In the genomic region with DNA sequence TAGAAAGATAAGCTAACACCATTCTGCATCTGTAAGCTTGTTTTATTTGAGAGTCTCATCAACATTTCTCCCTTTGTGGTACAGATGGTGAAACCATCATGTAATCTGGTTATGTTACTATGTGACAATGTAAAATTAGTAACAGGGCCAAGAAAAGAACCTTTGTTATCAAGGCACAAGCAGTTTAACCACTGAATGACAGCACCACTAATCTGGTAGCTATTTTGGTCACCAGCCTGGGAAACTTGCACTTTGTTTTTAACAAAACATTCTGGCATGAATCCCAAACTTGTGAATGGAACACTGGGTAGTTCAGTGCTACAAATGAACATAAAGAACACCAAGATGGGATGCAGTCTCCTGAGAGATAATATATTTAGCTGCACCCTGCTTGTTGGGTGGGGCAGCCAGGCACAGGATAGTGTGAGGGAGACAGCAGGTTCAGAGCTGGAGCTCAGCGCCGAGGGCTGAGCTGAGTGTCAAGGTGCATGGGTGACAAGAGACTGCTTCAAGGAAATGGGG, we compare ENCODE assay signal across 9 mouse cellular contexts. TPM values are rescaled to one million over a fixed set of nuclear protein-coding genes. Genes with fewer than 3 reads are reported as not detected.
A peak's percentile ranks its signal among the peaks of the same experiment; 100 is the strongest.
DNase-seq lines count a peak whose midpoint lies in the region; ATAC-seq and TF ChIP-seq lines count a peak whose summit lies in the region.
"Had no signal": no experiment of that assay in that cellular context is flagged by ENCODE, and none has a peak within 500 bp of the region (broad histone marks: within the 10 kb centered on the region; RNA-seq: fewer than 3 reads in every experiment).

No protein-coding gene starts in this region.

- H3K4me1 ChIP-seq in forebrain, embryonic 13.5 days: peaks cover 15% of the 10 kb centered on the region
- no peaks in the 10 kb centered on the region for H3K4me1 ChIP-seq in forebrain, embryonic 10.5 days
- H3K4me1 ChIP-seq in liver, adult 2 months (ENCODE audit: control insufficient read depth, insufficient read depth, low read length): no peaks in the 10 kb centered on the region
- H3K4me1 ChIP-seq in liver, embryonic 11.5 days (replicated peaks; ENCODE audit: control insufficient read depth, insufficient read depth, low read length): peaks cover 8% of the 10 kb centered on the region; the same call in 1 of the 2 replicates
- no peaks in the 10 kb centered on the region for H3K4me1 ChIP-seq in liver, postnatal 0 days (ENCODE audit: insufficient read depth)

- TF ChIP-seq POLR2A in liver, adult 2 months (IDR thresholded peaks at IDR 0.05; ENCODE audit: extremely low read depth, insufficient read depth, low read length): no peak

- no peak for TF ChIP-seq CTCF in liver, adult 2 months (IDR thresholded peaks at IDR 0.05; ENCODE audit: low read depth, low read length)
- no peak for TF ChIP-seq CTCF in liver, postnatal 0 days (IDR thresholded peaks at IDR 0.05; ENCODE audit: low read depth)

- H3K79me2 ChIP-seq in liver, adult 2 months (ENCODE audit: control insufficient read depth, insufficient read depth, low read length): peaks cover 3% of the 10 kb centered on the region; the same call in 1 of the 2 replicates

- no peak for DNase-seq in forebrain, embryonic 10.5 days (ENCODE audit: extremely low spot score, low spot score)
- no peak for DNase-seq in liver, adult 2 months (ENCODE audit: extremely low read depth, low read depth, low spot score)
- DNase-seq in liver, embryonic 11.5 days (ENCODE audit: low spot score): no peak
- peak; percentile 53 for DNase-seq in fibroblast of lung, adult 2 months (ENCODE audit: low read depth)
- no peak for DNase-seq in liver, postnatal 0 days
- DNase-seq in adrenal gland, postnatal 14 days: no peak
- DNase-seq in spleen, postnatal 36 days (ENCODE audit: low spot score in 2 of 2): no peak
- DNase-seq: lung, postnatal 10 days had no signal

- no peaks in the 10 kb centered on the region for H3K9me3 ChIP-seq in forebrain, embryonic 13.5 days (replicated peaks)
- no peaks in the 10 kb centered on the region for H3K9me3 ChIP-seq in forebrain, embryonic 10.5 days
- H3K9me3 ChIP-seq in liver, embryonic 11.5 days (ENCODE audit: control insufficient read depth, low read length): no peaks in the 10 kb centered on the region
- H3K9me3 ChIP-seq in liver, postnatal 0 days (ENCODE audit: low read length): no peaks in the 10 kb centered on the region

- H3K4me3 ChIP-seq in forebrain, embryonic 13.5 days: no peak overlapping the region
- no peak overlapping the region for H3K4me3 ChIP-seq in forebrain, embryonic 10.5 days
- no peak overlapping the region for H3K4me3 ChIP-seq in liver, adult 2 months (ENCODE audit: insufficient read depth, low read depth, low read length)
- no peak overlapping the region for H3K4me3 ChIP-seq in liver, embryonic 11.5 days (ENCODE audit: low read depth, low read length)
- H3K4me3 ChIP-seq in liver, postnatal 0 days (ENCODE audit: low read depth, low read length): no peak overlapping the region

- H3K27ac ChIP-seq in forebrain, embryonic 13.5 days: 0 out of 2 replicates have a peak overlapping the region, but pooled peaks have one; percentile 41
- H3K27ac ChIP-seq in forebrain, embryonic 10.5 days: no peak overlapping the region
- peak overlapping the region; percentile 44 for H3K27ac ChIP-seq in liver, adult 2 months (replicated peaks; ENCODE audit: insufficient read depth, low read depth, low read length)
- H3K27ac ChIP-seq in liver, embryonic 11.5 days (ENCODE audit: low read depth, low read length): no peak overlapping the region
- peak overlapping the region; percentile 13; the same call in 1 of the 2 replicates for H3K27ac ChIP-seq in liver, postnatal 0 days (ENCODE audit: low read depth)

- ATAC-seq in forebrain, embryonic 13.5 days: peak; percentile 59; the same call in 1 of the 2 replicates
- no peak; the same call in 1 of the 2 replicates for ATAC-seq in liver, embryonic 11.5 days (replicated peaks; ENCODE audit: low FRiP score)
- 0 out of 2 replicates have a peak, but pooled peaks have one; percentile 23 for ATAC-seq in liver, postnatal 0 days

- TF ChIP-seq EP300 in liver, postnatal 0 days (IDR thresholded peaks at IDR 0.05; ENCODE audit: low read depth): no peak

- no peak overlapping the region for H3K9ac ChIP-seq in forebrain, embryonic 13.5 days
- H3K9ac ChIP-seq in liver, adult 2 months (ENCODE audit: low read depth, low read length): no peak overlapping the region
- no peak overlapping the region for H3K9ac ChIP-seq in liver, embryonic 11.5 days (ENCODE audit: low read depth, low read length)
- H3K9ac ChIP-seq in liver, postnatal 0 days (replicated peaks): no peak overlapping the region

- H3K27me3 ChIP-seq in forebrain, embryonic 13.5 days: no peaks in the 10 kb centered on the region
- H3K27me3 ChIP-seq in forebrain, embryonic 10.5 days (ENCODE audit: poor library complexity, severe bottlenecking): no peaks in the 10 kb centered on the region
- no peaks in the 10 kb centered on the region for H3K27me3 ChIP-seq in liver, adult 2 months (ENCODE audit: control insufficient read depth, insufficient read depth, low read length)
- H3K27me3 ChIP-seq in liver, embryonic 11.5 days (replicated peaks; ENCODE audit: control insufficient read depth, insufficient read depth, low read length): no peaks in the 10 kb centered on the region
- no peaks in the 10 kb centered on the region for H3K27me3 ChIP-seq in liver, postnatal 0 days (ENCODE audit: insufficient read depth, low read length)

- 66% methylated on average over 2 of the region's 2 CpGs for WGBS in forebrain, embryonic 13.5 days
- WGBS in forebrain, embryonic 10.5 days: 85% methylated on average over 2 of the region's 2 CpGs
- 90% methylated on average over 2 of the region's 2 CpGs for WGBS in liver, adult 2 months
- 50% methylated on average over 2 of the region's 2 CpGs for WGBS in liver, embryonic 11.5 days
- 52% methylated on average over 2 of the region's 2 CpGs for WGBS in liver, postnatal 0 days (ENCODE audit: insufficient replicate concordance)

- H3K4me2 ChIP-seq in forebrain, embryonic 13.5 days: no peak overlapping the region
- no peak overlapping the region for H3K4me2 ChIP-seq in liver, embryonic 11.5 days
- H3K4me2 ChIP-seq in liver, postnatal 0 days (ENCODE audit: low read depth, low read length): no peak overlapping the region

- peaks cover 15% of the 10 kb centered on the region for H3K36me3 ChIP-seq in forebrain, embryonic 13.5 days (ENCODE audit: poor library complexity, severe bottlenecking)
- peaks cover 43% of the 10 kb centered on the region for H3K36me3 ChIP-seq in forebrain, embryonic 10.5 days (replicated peaks)
- H3K36me3 ChIP-seq in liver, adult 2 months (ENCODE audit: control insufficient read depth, insufficient read depth, low read length): peaks cover 6% of the 10 kb centered on the region; the same call in 1 of the 2 replicates
- H3K36me3 ChIP-seq in liver, embryonic 11.5 days (ENCODE audit: control insufficient read depth, insufficient read depth, low read length): 0 out of 2 replicates have a peak, but pooled peaks cover 4% of the 10 kb centered on the region
- H3K36me3 ChIP-seq in liver, postnatal 0 days (replicated peaks; ENCODE audit: insufficient read depth, low read length): peaks cover 5% of the 10 kb centered on the region; the same call in 1 of the 2 replicates

RNA-seq across cellular contexts. Expression of gene Fyttd1, which starts 23.2 kb away (rescaled TPM):
- polyA plus RNA-seq in forebrain, embryonic 13.5 days (2015; fragmentation: Nextera tagmentation; extraction: Ambion mirVana): 103 and 119 TPM in 2 replicates
- polyA plus RNA-seq in forebrain, embryonic 10.5 days (2016; fragmentation: Nextera tagmentation; extraction: Ambion mirVana): 99.0 and 101 TPM in 2 replicates
- 20.6 and 21.4 TPM in 2 replicates for total RNA-seq in liver, adult 2 months (2014; rRNA removed)
- polyA plus RNA-seq in liver, adult 2 months (2012; rRNA removed): 4.7 and 5.3 TPM in 2 replicates
- 79.9 and 92.7 TPM in 2 replicates for polyA plus RNA-seq in liver, embryonic 11.5 days (2014; fragmentation: Nextera tagmentation; extraction: Ambion mirVana)
- polyA plus RNA-seq in liver, postnatal 0 days (2015; fragmentation: Nextera tagmentation; extraction: Ambion mirVana): 36.6 and 40.6 TPM in 2 replicates
- 99.8 and 104 TPM in 2 replicates for total RNA-seq in adrenal gland, postnatal 14 days (2021)

RNA-seq across cellular contexts. Expression of gene Rubcn, which starts 23.5 kb away (rescaled TPM):
- 22.3 and 25.0 TPM in 2 replicates for polyA plus RNA-seq in forebrain, embryonic 13.5 days (2015; fragmentation: Nextera tagmentation; extraction: Ambion mirVana)
- polyA plus RNA-seq in forebrain, embryonic 10.5 days (2016; fragmentation: Nextera tagmentation; extraction: Ambion mirVana): 18.0 and 19.9 TPM in 2 replicates
- 12.6 and 16.8 TPM in 2 replicates for total RNA-seq in liver, adult 2 months (2014; rRNA removed)
- 15.0 and 17.0 TPM in 2 replicates for polyA plus RNA-seq in liver, adult 2 months (2012; rRNA removed)
- 10.6 and 11.0 TPM in 2 replicates for polyA plus RNA-seq in liver, embryonic 11.5 days (2014; fragmentation: Nextera tagmentation; extraction: Ambion mirVana)
- polyA plus RNA-seq in liver, postnatal 0 days (2015; fragmentation: Nextera tagmentation; extraction: Ambion mirVana): 4.0 and 4.3 TPM in 2 replicates
- total RNA-seq in adrenal gland, postnatal 14 days (2021): 27.9 and 32.7 TPM in 2 replicates

RNA-seq across cellular contexts. Expression of gene Smbd1, which starts 43.8 kb away (rescaled TPM):
- not detected in 2 replicates for polyA plus RNA-seq in forebrain, embryonic 13.5 days (2015; fragmentation: Nextera tagmentation; extraction: Ambion mirVana)
- polyA plus RNA-seq in forebrain, embryonic 10.5 days (2016; fragmentation: Nextera tagmentation; extraction: Ambion mirVana): not detected in 2 replicates
- total RNA-seq in liver, adult 2 months (2014; rRNA removed): not detected in 2 replicates
- polyA plus RNA-seq in liver, adult 2 months (2012; rRNA removed): not detected in 2 replicates
- not detected in 2 replicates for polyA plus RNA-seq in liver, embryonic 11.5 days (2014; fragmentation: Nextera tagmentation; extraction: Ambion mirVana)
- 0.33 TPM in 1 of 2 replicates, not detected in the other for polyA plus RNA-seq in liver, postnatal 0 days (2015; fragmentation: Nextera tagmentation; extraction: Ambion mirVana)
- not detected in 2 replicates for total RNA-seq in adrenal gland, postnatal 14 days (2021)

RNA-seq across cellular contexts. Expression of gene Muc20, which starts 56.9 kb away (rescaled TPM):
- not detected in 2 replicates for polyA plus RNA-seq in forebrain, embryonic 13.5 days (2015; fragmentation: Nextera tagmentation; extraction: Ambion mirVana)
- not detected in 2 replicates for polyA plus RNA-seq in forebrain, embryonic 10.5 days (2016; fragmentation: Nextera tagmentation; extraction: Ambion mirVana)
- total RNA-seq in liver, adult 2 months (2014; rRNA removed): not detected in 2 replicates
- polyA plus RNA-seq in liver, adult 2 months (2012; rRNA removed): not detected in 2 replicates
- polyA plus RNA-seq in liver, embryonic 11.5 days (2014; fragmentation: Nextera tagmentation; extraction: Ambion mirVana): not detected in 2 replicates
- 0.08 TPM in 1 of 2 replicates, not detected in the other for polyA plus RNA-seq in liver, postnatal 0 days (2015; fragmentation: Nextera tagmentation; extraction: Ambion mirVana)
- 0.15 and 0.56 TPM in 2 replicates for total RNA-seq in adrenal gland, postnatal 14 days (2021)

RNA-seq across cellular contexts. Expression of gene Lrch3, which starts 59.8 kb away (rescaled TPM):
- 36.7 and 39.9 TPM in 2 replicates for polyA plus RNA-seq in forebrain, embryonic 13.5 days (2015; fragmentation: Nextera tagmentation; extraction: Ambion mirVana)
- polyA plus RNA-seq in forebrain, embryonic 10.5 days (2016; fragmentation: Nextera tagmentation; extraction: Ambion mirVana): 29.4 and 33.9 TPM in 2 replicates
- 9.8 and 11.3 TPM in 2 replicates for total RNA-seq in liver, adult 2 months (2014; rRNA removed)
- 3.7 and 5.3 TPM in 2 replicates for polyA plus RNA-seq in liver, adult 2 months (2012; rRNA removed)
- polyA plus RNA-seq in liver, embryonic 11.5 days (2014; fragmentation: Nextera tagmentation; extraction: Ambion mirVana): 15.9 and 16.3 TPM in 2 replicates
- polyA plus RNA-seq in liver, postnatal 0 days (2015; fragmentation: Nextera tagmentation; extraction: Ambion mirVana): 2.6 and 4.3 TPM in 2 replicates
- total RNA-seq in adrenal gland, postnatal 14 days (2021): 32.6 and 36.3 TPM in 2 replicates

Comparison
In these comparisons a context has a peak if more than half of its experiments do, and no peak if none do; other contexts are left out.
1. H3K27ac ChIP-seq: peak in forebrain, embryonic 13.5 days (single experiment), liver, adult 2 months (single experiment) and liver, postnatal 0 days (single experiment); none in forebrain, embryonic 10.5 days (single experiment) and liver, embryonic 11.5 days (single experiment).